Mouse (Mus musculus) cerebellum, adult 2 months (tissue): Measurements from ENCODE around the gene G2e3. TPM values are rescaled to one million over a fixed set of nuclear protein-coding genes. Genes with fewer than 3 reads are reported as not detected.

Experiments
- DNase-seq, 2 experiments: peaks; one replicate each; pipeline ENCODE4 v3.0.0; 2021
- H3K27ac ChIP-seq: fragments of 200-500 bp; 2 replicates; pipeline ENCODE4 v1.5.1; 2012; ENCODE audit warnings: low read length, control low read depth, inconsistent platforms; ENCODE audit not compliant: insufficient read depth
- H3K27me3 ChIP-seq: fragments of 200-500 bp; 2 replicates; pipeline ENCODE4 v1.6.1; 2012; ENCODE audit warnings: inconsistent platforms, mild to moderate bottlenecking, low read length, moderate library complexity; ENCODE audit not compliant: control insufficient read depth, insufficient read depth
- H3K4me1 ChIP-seq: fragments of 200-500 bp; 2 replicates; pipeline ENCODE4 v1.6.1; 2011; ENCODE audit warnings: low read length; ENCODE audit not compliant: control insufficient read depth, insufficient read depth
- H3K4me3 ChIP-seq: fragments of 200-500 bp; replicated peaks from 2 replicates; pipeline ENCODE3; 2011; ENCODE audit warnings: mild to moderate bottlenecking, low read depth, low read length, control low read depth; ENCODE audit not compliant: insufficient read depth
- CTCF ChIP-seq: fragments of 200-500 bp; IDR thresholded peaks from 2 replicates; pipeline ENCODE4 v1.5.1; 2011; ENCODE audit warnings: low read depth, mild to moderate bottlenecking, control low read depth, low read length, moderate library complexity, borderline replicate concordance; ENCODE audit not compliant: insufficient read depth
- POLR2A ChIP-seq: fragments of 200-500 bp; IDR thresholded peaks from 2 replicates; pipeline ENCODE4 v1.6.1; 2011; ENCODE audit warnings: low read length, control low read depth, borderline replicate concordance; ENCODE audit not compliant: insufficient read depth
- WGBS: fragments of 180-500 bp; shearing (Covaris S2); methylation state at CpG from one replicate; pipeline ENCODE4 v1.1.7; 2018; 5-methylcytosine and 5-hydroxymethylcytosine counted together
- polyA plus RNA-seq: library from polyadenylated mRNA; depleted of rRNA; stranded (reverse); fragments of >200 nt; gene quantifications from 2 replicates; pipeline ENCODE4 v1.2.3, GENCODE M21; 2012; rRNA removed

Gene G2e3
- polyA plus RNA-seq, 1 experiment, result 6.1 TPM

- no peak overlapping the region for H3K4me3 ChIP-seq
- TF ChIP-seq POLR2A (no peak), CTCF (no peak)
- WGBS, result 94% methylated on average over 3 of the region's 3 CpGs
- DNase-seq, result no peak
- H3K4me1 ChIP-seq, result no peaks in the 10 kb centered on the region
- no peaks in the 10 kb centered on the region for H3K27me3 ChIP-seq
- H3K27ac ChIP-seq, result no peak overlapping the region
Observed at GRCm38 (mm10) chr12:51368504-51368903, 20.6 kb downstream of the G2e3 start.

GRCm38 (mm10) chr12:51377003-51377887 lies 29.4 kb downstream of the G2e3 start, which contains the start of gene Scfd1:
Scfd1 (plus strand) TSS chr12:51377510.
- no peaks in the 10 kb centered on the region; the same call in 1 of the 2 replicates for H3K4me1 ChIP-seq
- TF ChIP-seq CTCF (no peak), POLR2A (peak; percentile 90)
- 1% methylated on average over 34 of the region's 34 CpGs for WGBS
- peak; percentile 94 to 95 for DNase-seq
- no peaks in the 10 kb centered on the region for H3K27me3 ChIP-seq
- peak within 1 kb of the TSS; percentile 32 for H3K27ac ChIP-seq
- peak within 1 kb of the TSS; percentile 73 for H3K4me3 ChIP-seq

GRCm38 (mm10) chr12:51377888-51378190 lies 30.0 kb downstream of the G2e3 start:
- no peak for DNase-seq
- WGBS, result 15% methylated on average over 6 of the region's 6 CpGs
- no peaks in the 10 kb centered on the region; the same call in 1 of the 2 replicates for H3K4me1 ChIP-seq
- H3K27ac ChIP-seq, result no peak overlapping the region; the same call in 1 of the 2 replicates
- H3K27me3 ChIP-seq, result no peaks in the 10 kb centered on the region
- peak overlapping the region; percentile 73 for H3K4me3 ChIP-seq
- TF ChIP-seq CTCF (no peak), POLR2A (no peak)

- Histone ChIP-seq H3K27ac (no peak overlapping the region), H3K27me3 (no peaks in the 10 kb centered on the region), H3K4me3 (no peak overlapping the region), H3K4me1 (no peaks in the 10 kb centered on the region)
- WGBS, result 94% methylated on average over 6 of the region's 6 CpGs
- TF ChIP-seq POLR2A, result no peak
- no peak for TF ChIP-seq CTCF
- DNase-seq, result no peak
Observed at GRCm38 (mm10) chr12:51399871-51400270, 52.0 kb downstream of the G2e3 start.

GRCm38 (mm10) chr12:51402060-51402698 lies 54.3 kb downstream of the G2e3 start:
- no peak overlapping the region for H3K27ac ChIP-seq
- WGBS, result 65% methylated on average over 5 of the region's 5 CpGs
- DNase-seq, result no peak
- H3K4me1 ChIP-seq, result no peaks in the 10 kb centered on the region
- no peak overlapping the region for H3K4me3 ChIP-seq
- TF ChIP-seq POLR2A (no peak), CTCF (no peak)
- no peaks in the 10 kb centered on the region for H3K27me3 ChIP-seq

- no peak for DNase-seq
- Histone ChIP-seq H3K27ac (no peak overlapping the region), H3K4me1 (no peaks in the 10 kb centered on the region), H3K4me3 (no peak overlapping the region), H3K27me3 (no peaks in the 10 kb centered on the region)
- TF ChIP-seq POLR2A (no peak), CTCF (no peak)
- 61% methylated on average over 4 of the region's 4 CpGs for WGBS
Observed at GRCm38 (mm10) chr12:51403987-51404586, 56.2 kb downstream of the G2e3 start.

- H3K4me3 ChIP-seq, result no peak overlapping the region
- TF ChIP-seq CTCF (no peak), POLR2A (no peak)
- H3K27ac ChIP-seq, result no peak overlapping the region
- no peaks in the 10 kb centered on the region for H3K27me3 ChIP-seq
- 92% methylated on average over 4 of the region's 4 CpGs for WGBS
- H3K4me1 ChIP-seq, result no peaks in the 10 kb centered on the region
- no peak for DNase-seq
Observed at GRCm38 (mm10) chr12:51411362-51411761, 63.5 kb downstream of the G2e3 start.

Other genes with a start within 250 kb of the G2e3 start
- 33.2 and 35.1 TPM in 2 replicates for gene Scfd1, start 29.4 kb downstream of the G2e3 start, polyA plus RNA-seq
- gene Coch, start 245.3 kb downstream of the G2e3 start, polyA plus RNA-seq, result 8.2 and 8.7 TPM in 2 replicates